Mouse (Mus musculus) spleen, embryonic (tissue): Measurements from ENCODE around the gene Ftl1-ps1.

Experiments used
- CTCF ChIA-PET: fragments of 350-600 bp; sonication (Branson Sonifier 250); formaldehyde crosslinking; loops from one replicate; lab custom pipeline; 2022; lab: Charles Lee

The Ftl1-ps1 gene

DNA sequence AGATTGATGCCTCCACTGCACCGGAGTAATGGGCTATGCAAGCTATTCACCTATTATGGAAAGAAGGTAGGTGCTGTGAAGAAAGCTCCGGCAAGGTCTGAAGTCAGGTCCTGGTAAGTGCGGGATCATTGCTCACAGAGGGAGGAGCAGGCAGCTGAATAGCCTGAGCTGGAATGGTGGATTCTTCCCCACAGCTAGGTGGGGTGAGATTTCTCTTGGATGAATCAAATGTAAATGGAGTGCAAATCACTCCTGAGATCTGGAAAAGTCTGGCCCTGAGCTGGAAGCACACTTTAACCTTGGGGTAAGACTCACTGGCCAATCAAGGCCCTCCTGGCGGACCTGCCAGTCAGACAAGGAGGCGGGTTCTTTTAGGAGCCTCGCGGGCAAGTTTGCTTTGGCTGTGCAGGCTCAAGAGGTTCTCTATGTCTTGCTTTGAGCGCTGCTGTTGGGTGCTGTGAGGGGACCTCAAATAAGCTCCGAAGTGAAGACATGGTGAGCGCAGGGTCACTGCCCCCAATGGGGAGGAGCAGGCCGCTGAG lies at the start of gene Ftl1-ps1:
Gene Ftl1-ps1 (plus strand): TSS at position 397 of the 542 bp plus-strand sequence.
- CTCF ChIA-PET, result no interaction called here

DNA sequence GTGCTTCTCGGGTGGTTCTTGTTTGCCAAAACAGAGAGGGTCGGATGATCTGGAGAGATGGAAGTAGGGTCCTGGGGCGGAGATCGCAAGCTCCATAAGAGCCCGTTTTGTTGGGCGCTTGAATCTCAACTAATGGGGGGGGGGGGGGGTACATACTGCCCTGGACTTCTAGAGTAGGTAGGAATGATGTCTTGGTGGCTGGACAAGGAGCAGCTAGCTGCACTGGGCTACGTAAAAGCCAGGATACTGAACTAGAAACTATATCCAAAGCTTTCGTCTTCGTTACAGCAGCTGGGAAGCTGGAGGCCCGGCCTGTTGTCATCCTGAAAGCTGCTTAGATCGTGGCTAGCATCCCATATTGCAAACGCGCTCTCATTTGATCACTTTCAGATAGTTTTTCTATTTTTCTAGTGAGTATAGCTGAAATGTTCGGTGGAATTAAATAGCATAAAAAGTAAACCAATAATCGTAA lies 49.0 kb upstream of the Ftl1-ps1 start:
- CTCF ChIA-PET, result interaction anchor here (0.6 to 1.1 kb wide), 3 partner anchors 149 to 309 kb away, joined by 3 to 14 read pairs (median 11); no protein-coding TSS in a partner anchor

DNA sequence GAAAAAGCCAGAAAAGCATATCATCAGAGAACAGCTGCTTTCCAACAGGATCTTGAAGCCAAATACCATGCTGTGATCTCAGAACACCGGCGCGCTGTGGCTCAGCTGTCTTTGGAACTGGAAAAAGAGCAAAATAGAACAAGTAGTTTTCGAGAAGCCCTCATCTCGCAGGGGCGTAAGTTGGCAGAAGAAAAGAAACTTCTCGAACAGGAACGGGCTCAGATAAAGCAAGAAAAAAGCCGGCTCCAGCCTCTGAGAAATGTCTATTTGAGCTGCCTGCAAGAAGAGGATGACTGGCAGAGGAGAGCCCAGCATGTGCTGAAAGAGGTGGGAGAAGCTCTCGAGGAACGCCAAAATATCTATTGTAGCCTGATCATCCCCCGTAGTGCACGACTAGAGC lies 43.0 kb upstream of the Ftl1-ps1 start:
- CTCF ChIA-PET, result no interaction called here

DNA sequence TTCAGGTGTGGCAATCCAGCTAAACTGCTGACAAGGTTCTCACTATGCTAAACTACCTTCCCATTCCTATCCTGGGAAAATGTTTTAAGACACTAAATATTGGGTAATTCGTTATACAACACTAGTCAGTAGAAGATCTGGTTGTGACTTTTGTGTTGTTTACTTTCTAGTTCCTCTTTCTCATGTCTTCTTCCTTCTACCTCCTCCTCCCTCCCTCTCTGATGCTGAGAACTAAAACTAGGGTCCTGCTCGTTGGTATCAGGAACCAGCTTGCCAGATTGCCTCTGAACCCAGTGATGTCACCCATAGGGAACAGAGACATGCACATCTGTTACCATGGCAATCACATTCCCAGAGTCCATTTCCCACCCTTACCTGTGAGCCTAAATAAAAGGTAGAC lies 37.3 kb upstream of the Ftl1-ps1 start:
- CTCF ChIA-PET, result no interaction called here

DNA sequence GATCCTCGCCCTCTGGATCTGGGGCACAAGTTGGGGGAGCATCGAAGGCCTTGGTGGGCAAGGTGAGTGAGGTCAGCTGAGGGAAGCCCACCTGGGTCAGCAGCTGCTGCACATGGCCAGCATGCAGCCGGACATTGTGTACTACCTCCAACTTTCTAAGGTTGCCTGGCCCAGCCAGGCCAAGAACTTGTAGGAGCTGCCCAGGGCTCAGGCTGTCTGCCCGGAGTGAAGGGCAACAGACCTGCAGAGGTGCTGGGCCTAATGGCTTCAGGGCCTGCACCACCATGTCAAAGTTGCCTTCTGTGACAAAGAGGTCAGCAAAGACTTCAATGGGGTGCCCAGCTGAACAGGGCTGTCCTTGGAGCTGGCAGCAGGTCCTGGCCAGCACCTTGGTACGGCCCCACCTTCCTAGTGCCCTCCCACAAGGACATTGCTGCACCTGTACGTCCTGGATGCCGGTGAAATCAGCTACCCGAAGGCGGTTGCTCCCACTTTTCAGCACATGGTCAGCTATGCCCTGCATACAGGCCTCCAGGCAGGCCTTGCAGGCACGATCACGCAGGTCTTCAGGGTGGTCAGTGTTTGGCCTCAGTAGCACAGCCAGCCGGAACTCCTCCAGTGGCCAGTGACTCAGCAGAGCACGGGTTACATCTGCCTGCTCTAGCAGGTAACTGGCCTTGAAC lies 36.2 kb upstream of the Ftl1-ps1 start:
- CTCF ChIA-PET, result no interaction called here

DNA sequence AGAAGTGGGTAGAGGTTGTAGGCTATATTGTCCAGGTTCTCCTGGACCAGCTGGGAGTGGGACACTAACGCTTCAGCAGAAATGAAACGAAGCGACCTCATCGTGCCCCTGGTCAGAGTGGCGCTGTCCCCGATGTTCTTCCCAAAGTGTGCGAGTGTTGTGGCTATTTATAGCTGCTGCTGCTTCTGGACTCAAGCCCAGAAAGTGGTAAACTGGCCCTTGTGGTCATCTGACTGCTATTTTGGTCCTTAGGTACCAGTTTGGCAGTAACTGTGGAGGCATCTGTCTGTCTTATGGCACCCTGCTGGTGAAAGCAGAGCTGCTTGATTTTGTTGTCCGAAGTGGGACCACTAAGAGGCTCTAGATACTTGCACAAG lies 35.6 kb upstream of the Ftl1-ps1 start, which contains the start of gene Lrrc14b:
Gene Lrrc14b (minus strand): TSS at position 147 of the 377 bp plus-strand sequence.
- CTCF ChIA-PET, result no interaction called here

DNA sequence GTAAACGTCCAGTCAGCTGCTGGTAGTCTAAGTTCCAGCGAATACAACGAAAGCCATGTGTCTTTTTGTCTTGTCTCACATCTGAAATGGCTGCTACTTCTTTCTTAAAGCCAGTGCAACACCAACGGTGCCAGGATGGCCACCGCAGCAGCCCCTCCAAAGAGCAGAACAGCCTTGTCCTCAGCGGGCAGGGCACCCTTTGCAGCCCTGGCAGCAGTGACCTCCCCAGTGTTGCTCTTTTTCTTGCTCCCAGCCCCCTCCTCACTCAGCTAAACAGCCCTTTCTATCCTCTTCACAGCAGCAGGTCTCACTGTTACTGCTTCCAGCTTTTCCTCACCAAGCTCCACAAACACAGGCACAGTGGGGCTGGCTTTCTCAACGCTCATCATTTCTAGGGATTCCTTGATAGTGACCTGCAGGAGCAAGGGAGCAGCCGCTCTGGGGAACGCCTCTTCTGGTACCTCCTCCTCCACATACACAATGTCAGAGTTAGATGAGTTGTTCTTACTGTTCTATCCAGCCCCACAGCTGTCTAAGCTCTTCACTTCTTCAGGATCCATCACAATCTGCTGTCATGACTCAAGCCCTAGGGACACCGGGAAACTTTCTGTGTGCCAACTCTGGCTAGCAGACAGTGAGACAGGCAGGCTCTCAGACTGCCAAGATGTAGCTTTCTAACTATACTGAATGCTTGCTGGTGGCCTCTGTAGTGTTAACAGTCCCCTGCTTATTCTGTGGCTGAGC lies 17.8 kb upstream of the Ftl1-ps1 start:
- CTCF ChIA-PET, result no interaction called here

DNA sequence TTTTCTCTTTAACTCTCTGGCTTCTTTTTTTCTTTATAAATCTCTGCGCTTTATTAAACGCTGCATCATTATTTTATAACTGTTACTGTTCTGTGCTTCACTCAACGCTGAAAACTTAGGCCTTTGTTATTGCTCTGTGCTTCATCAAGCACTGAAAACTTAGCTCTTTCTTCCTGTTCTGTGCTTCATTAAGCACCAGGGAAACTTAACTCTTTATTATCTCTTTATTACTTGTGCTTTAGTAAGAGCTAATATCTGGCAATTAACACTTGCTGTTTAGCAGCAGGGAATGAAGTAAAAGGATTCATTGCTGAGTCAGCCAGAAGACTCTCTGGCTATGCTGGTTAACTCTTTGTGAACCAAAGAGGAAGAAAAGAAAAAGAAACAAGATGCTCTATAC lies 17.2 kb upstream of the Ftl1-ps1 start:
- CTCF ChIA-PET, result no interaction called here

DNA sequence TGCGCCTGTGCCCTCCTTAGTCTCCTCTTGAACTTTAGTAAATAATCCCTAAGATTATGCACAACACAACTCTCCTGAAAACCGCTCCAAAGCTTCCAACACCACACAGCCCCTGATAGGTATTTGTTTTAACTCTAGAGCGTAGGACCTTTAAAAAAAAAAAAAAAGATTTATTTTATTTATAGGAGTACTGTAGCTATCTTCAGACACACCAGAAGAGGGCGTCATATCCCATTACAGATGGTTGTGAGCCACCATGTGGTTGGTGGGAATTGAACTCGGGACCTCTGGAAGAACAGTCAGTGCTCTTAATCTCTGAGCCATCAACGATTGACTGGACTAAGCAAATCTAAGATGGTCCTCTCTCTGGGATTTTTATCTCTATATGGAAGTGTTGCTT lies 9.8 kb upstream of the Ftl1-ps1 start:
- CTCF ChIA-PET, result no interaction called here

DNA sequence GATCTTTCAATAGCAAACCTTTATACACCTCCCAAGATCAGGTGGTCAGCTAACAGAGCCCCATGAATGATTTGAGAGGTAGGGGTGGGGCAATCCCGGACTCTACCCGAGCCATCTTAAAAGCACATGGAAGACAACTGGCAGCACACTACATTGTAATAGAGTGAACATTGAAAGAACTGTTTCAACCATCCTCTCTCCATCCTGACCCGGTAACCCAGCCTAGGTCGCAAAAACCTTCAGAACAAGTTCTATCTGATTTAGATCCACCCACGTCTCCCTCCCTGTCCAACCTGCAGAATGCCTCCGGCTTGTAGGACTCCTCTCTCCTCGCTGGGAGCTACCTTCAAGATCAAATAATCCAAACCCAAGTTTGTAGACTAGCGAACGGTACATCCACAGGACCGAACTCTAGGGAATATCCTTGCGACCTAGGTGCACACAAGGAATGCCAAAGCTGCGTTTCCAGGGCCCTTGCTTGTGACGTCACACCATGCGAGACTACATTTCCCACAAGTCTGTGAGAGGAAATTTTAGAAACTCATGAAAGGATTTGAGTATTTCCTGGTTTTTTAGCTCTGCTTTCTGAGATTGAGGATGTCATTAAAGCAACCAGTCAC lies 9.0 kb upstream of the Ftl1-ps1 start, which contains the start of gene Zfp72:
Gene Zfp72 (minus strand): TSS at position 466 of the 620 bp plus-strand sequence.
- CTCF ChIA-PET, result no interaction called here

DNA sequence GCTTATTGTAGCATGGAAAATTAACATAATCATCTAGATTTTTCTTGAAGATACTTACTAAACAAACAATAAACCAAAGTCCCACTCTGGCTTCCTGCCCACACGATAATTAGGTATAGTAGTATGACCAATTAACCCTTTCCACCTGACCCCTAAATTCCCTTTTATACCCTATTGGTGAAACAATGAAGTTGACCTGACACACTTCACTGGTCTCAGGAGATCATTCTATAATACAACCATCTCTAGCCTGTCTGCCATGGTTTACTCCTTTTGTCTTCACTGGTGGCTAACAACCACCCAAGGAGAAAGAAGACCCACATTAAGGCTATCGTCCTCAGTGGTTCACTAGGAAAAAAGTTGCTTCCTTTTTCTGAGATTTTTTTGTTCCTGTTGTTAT lies 8.3 kb upstream of the Ftl1-ps1 start:
- CTCF ChIA-PET, result interaction anchor here (0.6 kb wide), 1 partner anchor 81 kb away, joined by 3 read pairs; no protein-coding TSS in a partner anchor

DNA sequence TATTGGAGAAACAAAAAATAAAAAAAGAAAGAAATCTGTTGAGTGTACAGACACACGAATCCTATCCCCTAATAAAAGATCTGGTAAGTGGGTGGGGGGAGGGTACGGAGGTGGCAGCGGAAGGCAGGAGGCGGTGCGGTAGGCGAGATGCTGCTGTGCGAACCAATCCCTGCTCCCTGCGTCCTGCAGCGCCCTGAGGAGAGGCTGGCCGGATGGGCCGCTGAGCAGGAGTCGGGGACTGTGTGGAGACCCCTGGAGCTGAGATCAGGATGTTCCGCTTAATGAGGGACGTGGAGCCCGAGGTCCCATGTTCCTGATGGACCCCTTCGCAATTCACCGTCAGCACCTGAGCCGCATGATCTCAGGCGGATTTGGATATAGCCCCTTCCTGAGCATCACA lies 40.4 kb downstream of the Ftl1-ps1 start:
- CTCF ChIA-PET, result no interaction called here
